Mouse (Mus musculus): ENCODE data around the gene Rnf214. TPM values are rescaled to one million over a fixed set of nuclear protein-coding genes. Genes with fewer than 3 reads are reported as not detected.
"Not testable (repeated sequence)": the region's sequence is repeated elsewhere in the genome, so short reads cannot be mapped to it uniquely, and the experiment has no call there.

Gene Rnf214
- polyA plus RNA-seq, 3 experiments from 2014 or later = 22.5 to 42.6 (median 30.6) TPM

GRCm38 (mm10) chr9:45849528-45850408, 56.9 kb downstream of the Rnf214 start:
- ATAC-seq = no peak

- ATAC-seq = no peak
Measured at GRCm38 (mm10) chr9:45846891-45847460, 59.7 kb downstream of the Rnf214 start.

- not testable (repeated sequence) for ATAC-seq
Measured at GRCm38 (mm10) chr9:45846176-45846575, 60.5 kb downstream of the Rnf214 start.

DNA sequence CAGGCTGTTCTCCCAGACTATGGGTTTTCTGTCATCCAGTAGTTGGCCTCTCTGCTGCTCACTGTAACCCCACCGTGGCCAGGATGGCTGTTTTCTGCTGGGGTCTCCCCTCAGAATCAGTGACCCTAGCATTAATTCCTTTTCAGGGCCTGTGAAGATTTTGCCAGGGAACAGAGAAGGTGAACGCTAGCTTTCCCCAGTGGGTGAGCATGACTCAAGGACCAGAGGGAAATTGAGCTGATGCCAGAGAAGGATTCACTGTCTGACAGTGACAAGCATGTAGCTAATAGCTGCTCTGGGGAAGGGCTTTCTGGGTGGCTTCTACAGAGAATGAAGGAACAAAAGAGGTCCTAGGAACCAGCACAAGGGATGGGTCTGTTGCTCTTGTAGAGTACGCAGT, 61.2 kb downstream of the Rnf214 start:
- ATAC-seq = no peak

GRCm38 (mm10) chr9:45843780-45844179, 62.9 kb downstream of the Rnf214 start:
- ATAC-seq = no peak

DNA sequence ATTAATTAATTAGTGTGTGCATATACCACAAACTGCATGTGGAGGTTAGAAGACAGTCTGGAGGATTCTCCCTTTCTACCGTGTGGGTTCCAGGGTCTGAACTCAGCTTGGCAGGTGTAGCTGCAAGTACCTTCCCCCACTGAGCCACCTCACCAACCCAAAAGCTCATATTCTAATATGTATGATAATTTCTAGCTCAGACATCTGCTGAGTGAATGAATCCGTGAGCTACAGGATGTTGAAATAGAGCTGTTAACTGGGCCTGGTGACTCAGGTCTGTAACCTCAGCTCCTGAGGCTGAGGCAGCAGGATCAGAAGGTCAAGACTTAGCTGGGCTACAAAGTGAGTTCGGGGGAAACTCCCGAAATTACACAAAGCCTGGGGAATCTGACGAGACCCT, 63.7 kb downstream of the Rnf214 start:
- ATAC-seq = no peak

- no peak for ATAC-seq
Measured at GRCm38 (mm10) chr9:45841458-45841857, 65.3 kb downstream of the Rnf214 start.

DNA sequence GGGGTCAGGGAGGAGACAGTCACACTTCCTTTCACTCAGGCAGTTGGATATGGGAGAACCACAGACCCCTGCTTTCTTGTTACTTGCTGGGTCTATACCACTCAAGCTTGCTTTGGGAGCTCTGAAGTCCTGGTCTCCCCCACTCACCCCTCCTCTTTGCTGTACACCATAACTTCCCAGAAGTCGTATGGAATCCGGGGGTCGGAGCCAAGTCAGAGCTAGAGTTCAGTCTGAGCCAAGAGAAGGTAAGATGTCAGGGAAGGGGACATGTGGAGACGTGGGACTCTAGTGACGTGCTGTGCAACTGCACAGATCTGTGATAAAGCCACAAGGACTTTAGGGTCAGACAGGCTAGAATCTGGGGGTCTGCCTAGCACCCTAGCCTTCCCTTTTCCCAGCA, 66.4 kb downstream of the Rnf214 start:
- no peak for ATAC-seq

DNA sequence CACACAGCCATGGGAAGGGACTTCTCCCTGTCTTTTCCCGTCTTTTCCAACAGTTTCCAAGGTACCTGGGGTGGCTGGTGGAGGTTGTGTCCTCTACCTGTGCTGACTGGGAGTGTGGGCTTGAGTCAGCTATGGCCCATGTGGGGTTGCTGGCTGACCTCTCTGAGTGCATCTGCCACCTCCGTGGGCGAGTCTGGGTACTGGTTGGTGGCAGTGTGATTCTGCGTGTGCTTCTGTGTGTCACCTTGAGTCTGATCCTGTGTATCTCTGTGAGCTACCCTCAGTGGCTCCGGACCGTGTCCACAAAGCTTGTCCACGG, 66.8 kb downstream of the Rnf214 start:
- no peak for ATAC-seq

- no peak for ATAC-seq
Measured at GRCm38 (mm10) chr9:45839139-45839981, 67.4 kb downstream of the Rnf214 start.

- no peak for ATAC-seq
Measured at GRCm38 (mm10) chr9:45838434-45839138, 68.1 kb downstream of the Rnf214 start, which contains the start of gene Bace1. Gene Bace1 (plus strand): TSS chr9:45838580.

DNA sequence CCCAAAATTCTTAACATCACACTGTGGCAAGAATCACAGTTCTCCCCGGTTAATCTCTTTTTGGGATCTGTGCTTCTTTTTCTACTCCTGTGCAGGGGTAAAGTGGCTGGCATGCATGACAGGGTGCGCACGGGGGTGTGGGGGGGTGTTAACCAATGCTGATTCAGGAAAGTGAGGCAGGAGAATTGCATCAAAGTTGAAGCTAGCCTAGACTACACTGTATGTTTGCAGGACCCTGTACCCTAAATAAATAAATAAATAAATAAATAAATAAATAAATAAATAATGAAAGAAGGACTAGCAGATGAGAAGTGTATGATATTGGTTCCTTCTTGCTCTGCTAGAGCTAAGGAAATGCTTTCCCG, 68.7 kb downstream of the Rnf214 start:
- no peak for ATAC-seq

GRCm38 (mm10) chr9:45833461-45833860, 73.2 kb downstream of the Rnf214 start:
- ATAC-seq = no peak

DNA sequence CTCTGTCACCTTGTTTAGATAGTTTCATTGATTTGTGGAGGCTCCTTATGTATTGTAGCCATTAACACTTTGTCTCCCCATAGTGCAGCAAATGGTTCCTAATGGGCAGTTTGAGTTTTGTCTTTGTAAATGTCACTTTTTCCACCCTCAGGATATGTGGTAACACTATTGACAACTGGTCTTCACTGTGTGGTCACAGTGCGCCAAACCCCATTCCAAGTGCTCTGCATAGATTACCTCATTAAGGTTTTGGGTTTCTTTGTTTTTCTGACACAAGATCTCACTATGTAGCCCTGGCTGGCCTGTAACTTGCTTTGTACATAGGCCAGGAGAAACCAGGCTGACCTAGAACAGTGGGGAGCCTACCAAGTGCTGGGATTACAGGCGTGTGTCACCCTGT, 73.8 kb downstream of the Rnf214 start:
- no peak for ATAC-seq

- peak; percentile 39 for ATAC-seq
Measured at GRCm38 (mm10) chr9:45829107-45829506, 77.6 kb downstream of the Rnf214 start.

GRCm38 (mm10) chr9:45828291-45828963, 78.3 kb downstream of the Rnf214 start, which contains the start of gene Cep164:
Gene Cep164 (minus strand): TSS chr9:45828691.
- ATAC-seq = peak; percentile 99

DNA sequence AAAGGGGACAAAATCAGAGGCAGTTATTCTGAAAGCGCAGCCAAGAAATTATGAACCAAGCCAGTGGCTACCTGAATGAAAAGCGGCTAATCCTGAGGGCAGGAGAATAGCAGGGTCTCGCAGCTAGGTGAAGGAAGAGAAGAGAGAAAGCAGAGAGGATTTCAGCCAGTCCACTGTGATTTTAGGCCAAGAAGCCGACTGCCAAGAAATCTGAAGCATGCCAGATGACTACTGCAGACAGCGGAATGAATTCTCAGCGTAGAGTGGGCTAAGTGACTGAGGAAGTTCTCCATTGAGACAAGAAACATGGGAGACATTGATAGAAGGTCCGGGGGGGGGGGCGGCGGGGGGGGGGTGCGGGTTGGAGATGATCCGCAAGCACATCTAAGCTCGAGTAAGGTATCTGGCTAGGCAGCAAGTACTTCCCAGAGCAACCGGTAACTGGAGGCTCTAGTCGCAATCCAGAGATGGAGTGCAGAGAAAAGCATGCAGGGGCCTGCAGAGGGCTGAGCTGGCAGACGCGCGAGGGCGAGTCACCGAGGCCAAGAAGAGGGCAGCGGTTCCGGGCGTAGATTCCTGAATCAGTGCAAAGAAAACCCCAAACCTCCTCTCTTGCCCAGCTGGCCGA, 78.9 kb downstream of the Rnf214 start:
- no peak for ATAC-seq

DNA sequence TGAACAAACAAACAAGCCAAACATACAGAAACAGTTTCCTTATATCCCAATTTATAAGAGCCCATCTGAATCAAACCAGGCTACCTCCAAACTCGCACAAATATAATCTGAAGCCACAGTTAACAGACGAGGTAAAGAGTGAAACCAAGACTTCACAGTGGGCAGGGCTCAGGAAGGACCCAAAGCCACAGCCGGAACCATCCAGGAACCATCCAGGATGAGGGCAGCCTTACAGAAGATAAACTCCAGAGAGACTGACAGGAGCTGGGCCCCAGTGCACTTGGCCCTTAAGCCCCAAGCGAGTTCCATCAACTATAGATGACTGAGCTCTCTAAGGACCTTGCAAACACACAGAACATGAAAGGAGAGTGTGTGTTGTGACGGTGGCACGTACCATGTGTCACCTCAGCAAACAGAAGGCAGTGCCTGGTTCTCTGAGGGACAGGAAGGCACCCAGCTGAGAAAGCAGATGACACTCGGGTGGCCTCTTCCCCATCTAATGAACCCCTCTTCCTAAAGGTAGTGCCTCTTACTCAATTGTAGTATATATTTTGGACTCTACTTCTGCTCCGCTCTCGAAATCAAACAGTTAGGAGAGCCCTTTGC, 88.2 kb downstream of the Rnf214 start:
- no peak for ATAC-seq

GRCm38 (mm10) chr9:45815525-45815924, 91.2 kb downstream of the Rnf214 start:
- no peak for ATAC-seq

GRCm38 (mm10) chr9:45815113-45815512, 91.6 kb downstream of the Rnf214 start:
- no peak for ATAC-seq

Measured in inflammation-experienced regulatory T-cells, adult 6 months (primary cell).